Mouse (Mus musculus): Measurements from ENCODE around the gene Dut. TPM values are rescaled to one million over a fixed set of nuclear protein-coding genes. Genes with fewer than 3 reads are reported as not detected.

Gene Dut
- polyA plus RNA-seq, 1 experiment from 2014 or later = 121 TPM

DNA sequence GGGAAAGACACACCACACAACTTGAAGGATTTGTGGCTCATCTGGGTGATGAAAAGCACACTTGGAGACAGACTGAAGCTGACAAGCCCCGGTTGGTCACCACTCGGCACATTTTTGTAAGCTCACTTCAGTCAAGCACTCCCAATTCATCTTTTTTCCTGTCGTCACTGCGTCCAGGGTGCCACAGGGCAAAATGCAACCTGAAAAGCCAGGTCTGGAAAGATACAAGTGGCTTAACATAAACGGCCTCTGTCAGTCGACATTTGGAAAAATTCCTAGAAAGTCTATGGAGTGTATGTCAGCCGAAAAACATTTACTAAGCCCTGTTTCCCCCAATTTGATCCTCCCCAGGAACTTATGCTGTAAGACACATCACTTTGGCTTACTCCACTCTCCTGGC, 45.6 kb downstream of the Dut start:
- no peaks in the 10 kb centered on the region for H3K27me3 ChIP-seq (ENCODE audit: control insufficient read depth, insufficient read depth, low read length)
- H3K27ac ChIP-seq (replicated peaks in 1 of 2; ENCODE audit: control insufficient read depth in 1 of 2, insufficient read depth in 1 of 2, low read depth in 2 of 2, low read length in 2 of 2) = no peak overlapping the region
- H3K9me3 ChIP-seq (ENCODE audit: control insufficient read depth, low read length) = no peaks in the 10 kb centered on the region
- 37% methylated on average over 7 of the region's 7 CpGs for WGBS
- H3K36me3 ChIP-seq (ENCODE audit: control insufficient read depth, insufficient read depth, low read length) = no peaks in the 10 kb centered on the region
- H3K4me1 ChIP-seq (ENCODE audit: control insufficient read depth in 2 of 2, insufficient read depth in 2 of 2, low read length in 2 of 2) = peaks cover 0 to 4% of the 10 kb centered on the region in 2 experiments; a peak in 1 of 4 replicates
- no peak overlapping the region for H3K9ac ChIP-seq (ENCODE audit: low read length)
- no peak overlapping the region for H3K4me2 ChIP-seq (ENCODE audit: low read length)
- H3K4me3 ChIP-seq (ENCODE audit: control insufficient read depth in 1 of 2, insufficient read depth in 1 of 2, low read depth in 1 of 2, low read length in 2 of 2) = no peak overlapping the region
- ATAC-seq (ENCODE audit: insufficient number of reproducible peaks, insufficient read depth, low FRiP score, low read depth) = no peak

DNA sequence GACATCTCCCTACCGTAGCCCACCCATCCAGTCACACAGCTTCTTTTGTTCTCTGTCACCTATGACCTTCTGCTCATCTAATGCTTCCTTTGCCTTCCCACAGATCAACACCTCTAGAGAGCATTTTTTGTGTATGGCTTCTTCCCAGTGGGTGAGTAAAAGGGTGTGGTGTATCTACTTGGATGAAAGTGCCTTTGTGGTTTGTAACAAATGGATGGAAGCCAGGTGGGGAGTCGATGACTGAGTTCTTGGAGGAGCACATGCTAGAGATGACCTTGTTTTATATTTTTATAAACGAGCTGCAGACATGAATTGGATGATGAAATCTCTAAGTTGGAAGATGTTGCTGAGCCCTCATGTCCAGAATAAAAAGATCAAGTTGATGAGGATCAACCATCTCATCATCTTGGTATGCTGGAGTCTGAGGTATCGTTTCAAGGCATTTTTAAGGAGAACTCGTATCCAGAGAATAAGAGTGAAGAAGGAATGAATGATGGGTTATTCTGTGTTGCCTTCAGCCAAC, 47.0 kb downstream of the Dut start:
- no peaks in the 10 kb centered on the region for H3K9me3 ChIP-seq (ENCODE audit: control insufficient read depth, low read length)
- no peak for ATAC-seq (ENCODE audit: insufficient number of reproducible peaks, insufficient read depth, low FRiP score, low read depth)
- H3K27me3 ChIP-seq (ENCODE audit: control insufficient read depth, insufficient read depth, low read length) = no peaks in the 10 kb centered on the region
- H3K4me3 ChIP-seq (ENCODE audit: control insufficient read depth in 1 of 2, insufficient read depth in 1 of 2, low read depth in 1 of 2, low read length in 2 of 2) = no peak overlapping the region
- no peak overlapping the region for H3K9ac ChIP-seq (ENCODE audit: low read length)
- peaks cover 0 to 4% of the 10 kb centered on the region in 2 experiments; a peak in 1 of 4 replicates for H3K4me1 ChIP-seq (ENCODE audit: control insufficient read depth in 2 of 2, insufficient read depth in 2 of 2, low read length in 2 of 2)
- no peak overlapping the region for H3K4me2 ChIP-seq (ENCODE audit: low read length)
- WGBS = 83% methylated on average over 5 of the region's 5 CpGs
- no peaks in the 10 kb centered on the region for H3K36me3 ChIP-seq (ENCODE audit: control insufficient read depth, insufficient read depth, low read length)
- no peak overlapping the region for H3K27ac ChIP-seq (replicated peaks in 1 of 2; ENCODE audit: control insufficient read depth in 1 of 2, insufficient read depth in 1 of 2, low read depth in 2 of 2, low read length in 2 of 2)

DNA sequence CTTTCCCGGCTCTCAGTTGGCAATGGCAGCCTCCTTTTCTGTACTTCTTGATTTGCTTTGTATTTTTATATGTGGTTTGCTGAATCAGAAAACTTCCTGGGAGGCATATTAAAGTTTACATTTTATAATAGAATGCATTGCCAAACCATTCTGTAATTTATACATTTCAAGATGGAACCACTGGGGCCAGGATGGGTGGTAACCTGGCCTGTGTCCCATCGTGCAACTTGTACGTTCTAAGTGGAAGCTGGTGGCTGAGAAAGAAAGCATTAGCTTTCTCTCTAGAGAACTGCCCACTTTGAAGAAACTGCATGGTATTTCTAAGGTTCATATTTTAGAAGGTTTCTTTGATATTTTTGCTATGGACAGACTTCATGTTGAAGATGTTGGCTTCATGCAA, 48.5 kb downstream of the Dut start:
- no peak overlapping the region for H3K27ac ChIP-seq (replicated peaks in 1 of 2; ENCODE audit: control insufficient read depth in 1 of 2, insufficient read depth in 1 of 2, low read depth in 2 of 2, low read length in 2 of 2)
- WGBS = 87% methylated on average over 3 of the region's 3 CpGs
- no peak for ATAC-seq (ENCODE audit: insufficient number of reproducible peaks, insufficient read depth, low FRiP score, low read depth)

DNA sequence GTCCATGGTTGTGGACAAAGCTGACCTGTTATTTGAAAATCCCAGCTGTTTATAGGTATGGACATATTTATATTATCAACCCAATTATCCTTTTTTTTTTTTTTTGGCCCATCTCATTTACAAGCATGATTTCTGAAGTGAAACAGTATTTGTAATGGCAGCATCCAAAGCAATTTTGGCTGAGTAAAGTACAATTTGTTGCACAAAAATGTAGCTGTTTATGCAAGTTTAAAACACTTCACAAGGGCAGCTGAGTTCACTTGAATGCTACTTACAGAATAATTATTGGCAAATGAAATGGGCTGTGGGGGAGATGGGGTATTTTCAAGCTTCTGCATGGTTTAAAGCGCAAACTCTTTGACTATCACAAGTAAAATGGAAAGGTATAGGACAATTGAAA, 51.9 kb downstream of the Dut start:
- ATAC-seq (ENCODE audit: insufficient number of reproducible peaks, insufficient read depth, low FRiP score, low read depth) = no peak

More for the DNA sequence above, 48.5 kb downstream of the Dut start:
- peaks cover 0 to 4% of the 10 kb centered on the region in 2 experiments; a peak in 1 of 4 replicates for H3K4me1 ChIP-seq (ENCODE audit: control insufficient read depth in 2 of 2, insufficient read depth in 2 of 2, low read length in 2 of 2)
- peaks cover 5% of the 10 kb centered on the region for H3K36me3 ChIP-seq (ENCODE audit: control insufficient read depth, insufficient read depth, low read length)
- H3K4me2 ChIP-seq (ENCODE audit: low read length) = no peak overlapping the region
- H3K4me3 ChIP-seq (ENCODE audit: control insufficient read depth in 1 of 2, insufficient read depth in 1 of 2, low read depth in 1 of 2, low read length in 2 of 2) = no peak overlapping the region
- no peak overlapping the region for H3K9ac ChIP-seq (ENCODE audit: low read length)
- no peaks in the 10 kb centered on the region for H3K27me3 ChIP-seq (ENCODE audit: control insufficient read depth, insufficient read depth, low read length)
- H3K9me3 ChIP-seq (ENCODE audit: control insufficient read depth, low read length) = no peaks in the 10 kb centered on the region

DNA sequence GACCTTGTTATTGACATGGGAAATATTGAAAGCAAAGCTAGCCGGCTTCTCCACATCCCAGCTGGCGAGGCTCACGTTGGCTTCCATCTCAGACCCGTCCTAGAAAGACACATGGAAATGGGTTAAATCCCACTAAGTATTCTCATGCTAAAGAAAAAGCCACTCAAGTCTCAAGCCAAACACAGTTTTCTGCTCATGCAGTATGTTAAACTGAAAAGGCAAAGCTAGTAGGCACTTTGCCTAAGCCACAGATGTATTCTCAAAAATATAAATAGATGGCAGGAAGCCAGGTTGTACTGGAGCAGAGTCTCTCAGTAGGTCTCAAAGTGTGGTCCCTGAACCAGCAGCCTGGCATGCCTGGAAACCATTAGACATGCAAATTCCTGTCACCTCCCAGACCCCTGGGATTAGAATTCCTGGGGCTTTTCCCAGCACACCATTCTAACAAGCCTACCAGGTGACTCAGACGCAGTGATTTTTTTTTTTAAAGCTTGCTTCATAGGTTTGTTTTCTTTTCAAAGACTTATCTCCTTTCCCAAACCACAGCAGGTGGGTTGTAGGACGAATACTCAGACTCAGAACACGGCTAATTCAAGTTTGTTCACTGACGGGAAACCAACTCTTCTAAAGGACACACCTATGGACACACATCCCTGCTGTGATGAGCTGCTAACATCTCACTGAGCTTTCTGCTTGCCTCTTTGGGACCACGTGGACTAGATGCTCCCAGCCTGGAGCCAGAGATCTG, 55.1 kb downstream of the Dut start:
- H3K36me3 ChIP-seq (ENCODE audit: control insufficient read depth, insufficient read depth, low read length) = peaks cover 53% of the 10 kb centered on the region
- WGBS = 61% methylated on average over 9 of the region's 9 CpGs

More for the DNA sequence above, 51.9 kb downstream of the Dut start:
- H3K4me3 ChIP-seq (ENCODE audit: control insufficient read depth in 1 of 2, insufficient read depth in 1 of 2, low read depth in 1 of 2, low read length in 2 of 2) = no peak overlapping the region
- no peak overlapping the region for H3K27ac ChIP-seq (replicated peaks in 1 of 2; ENCODE audit: control insufficient read depth in 1 of 2, insufficient read depth in 1 of 2, low read depth in 2 of 2, low read length in 2 of 2)
- H3K9ac ChIP-seq (ENCODE audit: low read length) = no peak overlapping the region
- no peaks in the 10 kb centered on the region for H3K4me1 ChIP-seq (ENCODE audit: control insufficient read depth in 2 of 2, insufficient read depth in 2 of 2, low read length in 2 of 2)
- no peaks in the 10 kb centered on the region for H3K27me3 ChIP-seq (ENCODE audit: control insufficient read depth, insufficient read depth, low read length)
- peaks cover 34% of the 10 kb centered on the region for H3K36me3 ChIP-seq (ENCODE audit: control insufficient read depth, insufficient read depth, low read length)
- H3K9me3 ChIP-seq (ENCODE audit: control insufficient read depth, low read length) = no peaks in the 10 kb centered on the region
- H3K4me2 ChIP-seq (ENCODE audit: low read length) = no peak overlapping the region
- 86% methylated on average over 1 of the region's 1 CpGs for WGBS

DNA sequence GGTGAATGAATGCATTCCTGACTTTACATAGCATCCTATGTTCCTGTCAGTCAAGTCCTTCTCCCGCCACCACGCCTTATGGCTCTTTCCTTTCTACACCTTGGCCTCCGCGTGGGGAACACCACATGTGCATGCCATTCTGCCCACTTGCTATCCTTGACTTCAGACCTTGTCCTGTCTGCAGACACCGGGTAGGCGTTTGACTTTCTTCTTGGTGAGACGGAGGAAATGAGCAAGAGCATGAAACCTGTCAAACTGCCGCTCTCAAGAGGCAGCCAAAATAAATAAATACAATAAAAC, 55.6 kb downstream of the Dut start:
- no peaks in the 10 kb centered on the region for H3K9me3 ChIP-seq (ENCODE audit: control insufficient read depth, low read length)
- peaks cover 58% of the 10 kb centered on the region for H3K36me3 ChIP-seq (ENCODE audit: control insufficient read depth, insufficient read depth, low read length)
- H3K9ac ChIP-seq (ENCODE audit: low read length) = no peak overlapping the region
- no peak overlapping the region for H3K4me3 ChIP-seq (ENCODE audit: control insufficient read depth in 1 of 2, insufficient read depth in 1 of 2, low read depth in 1 of 2, low read length in 2 of 2)
- no peak overlapping the region for H3K27ac ChIP-seq (replicated peaks in 1 of 2; ENCODE audit: control insufficient read depth in 1 of 2, insufficient read depth in 1 of 2, low read depth in 2 of 2, low read length in 2 of 2)
- H3K4me2 ChIP-seq (ENCODE audit: low read length) = no peak overlapping the region
- H3K27me3 ChIP-seq (ENCODE audit: control insufficient read depth, insufficient read depth, low read length) = no peaks in the 10 kb centered on the region
- no peaks in the 10 kb centered on the region for H3K4me1 ChIP-seq (ENCODE audit: control insufficient read depth in 2 of 2, insufficient read depth in 2 of 2, low read length in 2 of 2)
- ATAC-seq (ENCODE audit: insufficient number of reproducible peaks, insufficient read depth, low FRiP score, low read depth) = no peak
- 70% methylated on average over 8 of the region's 8 CpGs for WGBS

More for the DNA sequence above, 55.1 kb downstream of the Dut start:
- no peak overlapping the region for H3K9ac ChIP-seq (ENCODE audit: low read length)
- H3K27ac ChIP-seq (replicated peaks in 1 of 2; ENCODE audit: control insufficient read depth in 1 of 2, insufficient read depth in 1 of 2, low read depth in 2 of 2, low read length in 2 of 2) = no peak overlapping the region
- H3K4me3 ChIP-seq (ENCODE audit: control insufficient read depth in 1 of 2, insufficient read depth in 1 of 2, low read depth in 1 of 2, low read length in 2 of 2) = no peak overlapping the region
- H3K4me1 ChIP-seq (ENCODE audit: control insufficient read depth in 2 of 2, insufficient read depth in 2 of 2, low read length in 2 of 2) = no peaks in the 10 kb centered on the region
- no peaks in the 10 kb centered on the region for H3K9me3 ChIP-seq (ENCODE audit: control insufficient read depth, low read length)
- ATAC-seq (ENCODE audit: insufficient number of reproducible peaks, insufficient read depth, low FRiP score, low read depth) = no peak
- no peaks in the 10 kb centered on the region for H3K27me3 ChIP-seq (ENCODE audit: control insufficient read depth, insufficient read depth, low read length)
- H3K4me2 ChIP-seq (ENCODE audit: low read length) = no peak overlapping the region

DNA sequence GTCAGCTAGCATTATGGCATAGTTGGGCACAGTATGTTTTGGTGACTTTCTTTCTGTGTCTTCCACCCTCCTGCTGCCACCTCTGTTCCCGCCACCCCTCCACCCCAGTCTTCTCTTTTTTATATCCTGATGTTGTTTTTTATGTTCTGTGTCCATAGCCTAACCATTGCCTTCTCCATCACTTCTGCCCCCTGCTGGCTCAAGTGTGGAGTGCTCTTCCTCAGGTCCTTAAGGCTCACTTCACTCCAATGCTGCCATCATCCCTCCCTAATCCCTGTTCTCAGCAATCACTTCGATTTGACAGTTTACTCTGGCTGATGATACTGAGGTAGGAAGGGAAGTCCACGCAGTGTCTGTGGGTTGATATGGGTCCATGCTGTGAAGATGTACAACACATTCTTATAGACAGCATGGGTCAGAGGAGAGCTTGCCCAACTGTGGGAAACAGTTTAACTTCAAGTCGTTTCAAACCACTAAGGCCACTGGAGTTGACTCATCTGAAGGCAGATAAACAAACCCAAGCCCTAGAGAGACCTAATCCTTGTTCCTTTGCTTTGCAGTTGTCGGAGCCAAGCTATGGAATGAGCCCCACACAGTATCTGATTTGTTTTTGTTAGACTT, 56.9 kb downstream of the Dut start:
- H3K27ac ChIP-seq (replicated peaks in 1 of 2; ENCODE audit: control insufficient read depth in 1 of 2, insufficient read depth in 1 of 2, low read depth in 2 of 2, low read length in 2 of 2) = no peak overlapping the region
- H3K27me3 ChIP-seq (ENCODE audit: control insufficient read depth, insufficient read depth, low read length) = no peaks in the 10 kb centered on the region
- no peaks in the 10 kb centered on the region for H3K4me1 ChIP-seq (ENCODE audit: control insufficient read depth in 2 of 2, insufficient read depth in 2 of 2, low read length in 2 of 2)
- no peak overlapping the region for H3K4me3 ChIP-seq (ENCODE audit: control insufficient read depth in 1 of 2, insufficient read depth in 1 of 2, low read depth in 1 of 2, low read length in 2 of 2)
- 65% methylated on average over 5 of the region's 5 CpGs for WGBS
- H3K36me3 ChIP-seq (ENCODE audit: control insufficient read depth, insufficient read depth, low read length) = peaks cover 71% of the 10 kb centered on the region
- H3K9ac ChIP-seq (ENCODE audit: low read length) = no peak overlapping the region
- no peak overlapping the region for H3K4me2 ChIP-seq (ENCODE audit: low read length)
- no peaks in the 10 kb centered on the region for H3K9me3 ChIP-seq (ENCODE audit: control insufficient read depth, low read length)
- no peak for ATAC-seq (ENCODE audit: insufficient number of reproducible peaks, insufficient read depth, low FRiP score, low read depth)
